Mouse (Mus musculus): ENCODE measurements around the gene Lce6a. TPM values are rescaled to one million over a fixed set of nuclear protein-coding genes. Genes with fewer than 3 reads are reported as not detected.

Lce6a gene
- polyA plus RNA-seq (2014; fragmentation: Illumina TruSeq; extraction: RNeasy Lipid Tissue Mini Kit (QIAGEN cat#74804); ENCODE audit: low replicate concordance): not detected

GRCm38 (mm10) chr3:92621560-92621959 lies at the start of gene Lce6a:
Lce6a (minus strand) TSS chr3:92621660.

DNA sequence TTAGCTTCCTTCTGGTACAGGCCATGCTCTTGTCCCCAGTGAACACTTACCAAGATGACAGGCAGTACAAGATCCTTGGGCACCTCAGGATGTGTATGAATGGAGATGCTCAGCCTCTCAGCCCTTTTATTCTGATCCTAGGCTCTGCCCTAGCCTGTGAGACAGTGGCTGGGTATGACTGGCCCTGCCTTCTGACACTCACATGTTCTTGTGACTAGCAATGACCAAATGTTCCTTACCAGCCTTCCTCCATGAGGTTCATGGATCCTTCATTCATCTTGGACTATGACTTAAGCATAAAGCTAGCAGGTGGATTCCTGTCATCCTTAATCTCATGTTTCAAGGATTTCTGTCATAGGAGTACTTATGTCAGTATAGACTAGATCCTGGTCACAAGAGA lies 48.8 kb upstream of the Lce6a start, which contains the start of gene Lce1a2:
TSS of gene Lce1a2 (minus strand) at position 101 of the 400 bp plus-strand sequence.

DNA sequence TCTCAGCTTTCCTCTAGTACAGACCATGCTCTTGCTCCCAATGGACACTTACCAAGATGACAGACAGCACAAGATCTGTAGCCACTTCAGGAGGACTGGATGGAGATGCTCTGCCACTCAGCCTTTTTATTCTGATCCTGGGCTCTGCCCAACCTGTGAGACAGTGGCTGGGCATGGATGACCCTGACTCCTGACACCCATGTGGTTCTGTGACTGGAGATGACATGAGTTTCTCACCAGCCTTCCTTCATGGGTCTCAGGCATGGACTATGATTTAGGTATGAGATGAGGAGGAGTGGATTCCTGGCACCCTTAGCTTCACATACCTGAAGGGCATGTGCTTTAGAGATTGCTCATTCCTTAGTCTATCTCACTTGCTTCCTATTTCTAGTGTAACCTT lies 35.4 kb upstream of the Lce6a start, which contains the start of gene Lce1b:
TSS of gene Lce1b (minus strand) at position 101 of the 400 bp plus-strand sequence.

GRCm38 (mm10) chr3:92648207-92648606 lies 26.7 kb upstream of the Lce6a start, which contains the start of gene Lce1a1:
Lce1a1 (minus strand) TSS chr3:92648307.

DNA sequence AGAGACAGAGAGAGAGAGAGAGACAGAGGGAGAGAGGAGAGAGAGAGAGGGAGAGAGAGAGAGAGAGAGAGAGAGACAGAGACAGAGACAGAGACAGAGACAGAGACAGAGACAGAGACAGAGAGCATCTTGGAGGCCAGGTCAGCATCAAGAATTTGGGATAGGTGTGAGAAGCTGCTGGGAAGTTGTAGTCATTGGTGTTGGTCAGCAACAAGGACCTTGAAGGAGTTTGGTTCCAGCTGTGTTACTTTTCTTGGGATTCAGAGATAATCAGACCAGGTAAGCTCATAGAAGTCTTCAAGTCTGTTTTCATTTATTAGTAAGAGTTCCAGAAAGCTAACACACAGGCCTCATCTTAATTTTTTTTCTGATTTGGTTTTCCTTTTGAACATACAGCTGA lies 14.1 kb downstream of the Lce6a start, which contains the start of gene 2210017I01Rik:
TSS of gene 2210017I01Rik (minus strand) at position 101 of the 400 bp plus-strand sequence.

GRCm38 (mm10) chr3:92588858-92589257 lies 32.6 kb downstream of the Lce6a start, which contains the start of gene Smcp:
Smcp (minus strand) TSS chr3:92588997.

GRCm38 (mm10) chr3:92573449-92574041 lies 47.9 kb downstream of the Lce6a start, which contains the start of gene Ivl:
Ivl (minus strand) TSS chr3:92573735.

Other genes starting within 250 kb of the Lce6a start
- not detected for gene Sprr2h, start 236.0 kb downstream of the Lce6a start, polyA plus RNA-seq (2014; fragmentation: Illumina TruSeq; extraction: RNeasy Lipid Tissue Mini Kit (QIAGEN cat#74804); ENCODE audit: low replicate concordance)
- not detected for gene Sprr2i, start 213.7 kb downstream of the Lce6a start, polyA plus RNA-seq (2014; fragmentation: Illumina TruSeq; extraction: RNeasy Lipid Tissue Mini Kit (QIAGEN cat#74804); ENCODE audit: low replicate concordance)
- not detected for gene Sprr2j-ps, start 203.6 kb downstream of the Lce6a start, polyA plus RNA-seq (2014; fragmentation: Illumina TruSeq; extraction: RNeasy Lipid Tissue Mini Kit (QIAGEN cat#74804); ENCODE audit: low replicate concordance)
- gene Gm9774, start 192.2 kb downstream of the Lce6a start, polyA plus RNA-seq (2014; fragmentation: Illumina TruSeq; extraction: RNeasy Lipid Tissue Mini Kit (QIAGEN cat#74804); ENCODE audit: low replicate concordance): 5.0 TPM
- not detected for gene Sprr2k, start 189.1 kb downstream of the Lce6a start, polyA plus RNA-seq (2014; fragmentation: Illumina TruSeq; extraction: RNeasy Lipid Tissue Mini Kit (QIAGEN cat#74804); ENCODE audit: low replicate concordance)
- gene Sprr1b, start 182.9 kb downstream of the Lce6a start, polyA plus RNA-seq (2014; fragmentation: Illumina TruSeq; extraction: RNeasy Lipid Tissue Mini Kit (QIAGEN cat#74804); ENCODE audit: low replicate concordance): not detected
- not detected for gene Sprr3, start 162.9 kb downstream of the Lce6a start, polyA plus RNA-seq (2014; fragmentation: Illumina TruSeq; extraction: RNeasy Lipid Tissue Mini Kit (QIAGEN cat#74804); ENCODE audit: low replicate concordance)
- 1.4 TPM for gene Sprr1a, start 135.8 kb downstream of the Lce6a start, polyA plus RNA-seq (2014; fragmentation: Illumina TruSeq; extraction: RNeasy Lipid Tissue Mini Kit (QIAGEN cat#74804); ENCODE audit: low replicate concordance)
- not detected for gene Sprr4, start 121.2 kb downstream of the Lce6a start, polyA plus RNA-seq (2014; fragmentation: Illumina TruSeq; extraction: RNeasy Lipid Tissue Mini Kit (QIAGEN cat#74804); ENCODE audit: low replicate concordance)
- not detected for gene 2310046K23Rik, start 87.1 kb downstream of the Lce6a start, polyA plus RNA-seq (2014; fragmentation: Illumina TruSeq; extraction: RNeasy Lipid Tissue Mini Kit (QIAGEN cat#74804); ENCODE audit: low replicate concordance)
- gene Ivl, start 47.9 kb downstream of the Lce6a start, polyA plus RNA-seq (2014; fragmentation: Illumina TruSeq; extraction: RNeasy Lipid Tissue Mini Kit (QIAGEN cat#74804); ENCODE audit: low replicate concordance): not detected
- gene Smcp, start 32.7 kb downstream of the Lce6a start, polyA plus RNA-seq (2014; fragmentation: Illumina TruSeq; extraction: RNeasy Lipid Tissue Mini Kit (QIAGEN cat#74804); ENCODE audit: low replicate concordance): 0.93 TPM
- gene 2210017I01Rik, start 14.2 kb downstream of the Lce6a start, polyA plus RNA-seq (2014; fragmentation: Illumina TruSeq; extraction: RNeasy Lipid Tissue Mini Kit (QIAGEN cat#74804); ENCODE audit: low replicate concordance): not detected
- gene Lce1a1, start 26.6 kb upstream of the Lce6a start, polyA plus RNA-seq (2014; fragmentation: Illumina TruSeq; extraction: RNeasy Lipid Tissue Mini Kit (QIAGEN cat#74804); ENCODE audit: low replicate concordance): not detected
- gene Lce1b, start 35.3 kb upstream of the Lce6a start, polyA plus RNA-seq (2014; fragmentation: Illumina TruSeq; extraction: RNeasy Lipid Tissue Mini Kit (QIAGEN cat#74804); ENCODE audit: low replicate concordance): not detected
- not detected for gene Lce1a2, start 48.7 kb upstream of the Lce6a start, polyA plus RNA-seq (2014; fragmentation: Illumina TruSeq; extraction: RNeasy Lipid Tissue Mini Kit (QIAGEN cat#74804); ENCODE audit: low replicate concordance)
- gene Lce1c, start 57.6 kb upstream of the Lce6a start, polyA plus RNA-seq (2014; fragmentation: Illumina TruSeq; extraction: RNeasy Lipid Tissue Mini Kit (QIAGEN cat#74804); ENCODE audit: low replicate concordance): not detected
- gene Lce1d, start 65.5 kb upstream of the Lce6a start, polyA plus RNA-seq (2014; fragmentation: Illumina TruSeq; extraction: RNeasy Lipid Tissue Mini Kit (QIAGEN cat#74804); ENCODE audit: low replicate concordance): not detected
- not detected for gene Lce1e, start 87.4 kb upstream of the Lce6a start, polyA plus RNA-seq (2014; fragmentation: Illumina TruSeq; extraction: RNeasy Lipid Tissue Mini Kit (QIAGEN cat#74804); ENCODE audit: low replicate concordance)
- gene Lce1f, start 98.7 kb upstream of the Lce6a start, polyA plus RNA-seq (2014; fragmentation: Illumina TruSeq; extraction: RNeasy Lipid Tissue Mini Kit (QIAGEN cat#74804); ENCODE audit: low replicate concordance): not detected
- gene Gm38119, start 117.4 kb upstream of the Lce6a start, polyA plus RNA-seq (2014; fragmentation: Illumina TruSeq; extraction: RNeasy Lipid Tissue Mini Kit (QIAGEN cat#74804); ENCODE audit: low replicate concordance): not detected
- not detected for gene Lce1g, start 130.7 kb upstream of the Lce6a start, polyA plus RNA-seq (2014; fragmentation: Illumina TruSeq; extraction: RNeasy Lipid Tissue Mini Kit (QIAGEN cat#74804); ENCODE audit: low replicate concordance)
- gene Lce1h, start 143.4 kb upstream of the Lce6a start, polyA plus RNA-seq (2014; fragmentation: Illumina TruSeq; extraction: RNeasy Lipid Tissue Mini Kit (QIAGEN cat#74804); ENCODE audit: low replicate concordance): not detected
- not detected for gene Lce1i, start 157.2 kb upstream of the Lce6a start, polyA plus RNA-seq (2014; fragmentation: Illumina TruSeq; extraction: RNeasy Lipid Tissue Mini Kit (QIAGEN cat#74804); ENCODE audit: low replicate concordance)
- gene Lce1j, start 168.9 kb upstream of the Lce6a start, polyA plus RNA-seq (2014; fragmentation: Illumina TruSeq; extraction: RNeasy Lipid Tissue Mini Kit (QIAGEN cat#74804); ENCODE audit: low replicate concordance): not detected
- not detected for gene Lce1k, start 186.2 kb upstream of the Lce6a start, polyA plus RNA-seq (2014; fragmentation: Illumina TruSeq; extraction: RNeasy Lipid Tissue Mini Kit (QIAGEN cat#74804); ENCODE audit: low replicate concordance)
- not detected for gene Kprp, start 205.6 kb upstream of the Lce6a start, polyA plus RNA-seq (2014; fragmentation: Illumina TruSeq; extraction: RNeasy Lipid Tissue Mini Kit (QIAGEN cat#74804); ENCODE audit: low replicate concordance)
- not detected for gene Lce1l, start 229.6 kb upstream of the Lce6a start, polyA plus RNA-seq (2014; fragmentation: Illumina TruSeq; extraction: RNeasy Lipid Tissue Mini Kit (QIAGEN cat#74804); ENCODE audit: low replicate concordance)
- not detected for gene 2310050C09Rik, start 248.6 kb upstream of the Lce6a start, polyA plus RNA-seq (2014; fragmentation: Illumina TruSeq; extraction: RNeasy Lipid Tissue Mini Kit (QIAGEN cat#74804); ENCODE audit: low replicate concordance)